Mouse (Mus musculus) bone marrow macrophage, adult 2 months (primary cell): Measurements from ENCODE around the gene Itga2b.

Experiments used
- CTCF ChIP-seq: IDR thresholded peaks from 2 replicates; pipeline ENCODE4 v1.5.1; 2012; ENCODE audit warnings: low read depth, mild to moderate bottlenecking, low read length, moderate library complexity
- POLR2A ChIP-seq: IDR thresholded peaks from 2 replicates; pipeline ENCODE4 v1.6.1; 2012; ENCODE audit warnings: mild to moderate bottlenecking, low read depth, low read length, borderline replicate concordance

- TF ChIP-seq CTCF (no peak), POLR2A (no peak)
Observed at GRCm38 (mm10) chr11:102413059-102413458, 56.9 kb downstream of the Itga2b start.
